Mouse (Mus musculus) gastrocnemius, adult 8-10 months (tissue): ENCODE measurements at regions not wholly inside any gene's neighbourhood (a gene's known extent, or its start where the extent isn't known, plus 50 kb on each side); places are given as distances from the start of the nearest gene placed in this dataset.

Experiments
- DNase-seq, 2 experiments: peaks; one replicate each; pipeline ENCODE4 v3.0.0; 2022; ENCODE audit warnings: low spot score in 2 of 2

DNA sequence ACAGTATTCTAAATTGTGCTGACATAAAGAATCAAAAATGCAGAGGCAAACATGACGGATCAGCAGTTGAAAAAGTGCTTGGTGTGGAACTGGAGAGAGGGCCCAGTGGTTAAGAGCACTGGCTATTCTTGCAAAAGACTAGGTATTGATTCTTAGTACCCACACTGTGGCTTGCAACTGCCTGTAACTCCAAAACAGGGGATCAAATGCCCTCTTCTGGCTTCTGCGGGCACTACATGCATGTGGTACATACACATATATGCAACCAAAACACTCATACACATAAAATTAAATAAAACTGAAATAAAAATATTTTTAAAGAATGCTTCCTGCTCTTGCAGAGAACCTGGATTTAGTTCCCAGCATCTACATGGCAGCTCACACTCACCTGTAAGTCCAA lies 163.7 kb upstream of the Smim15 start:
- no peak for DNase-seq

DNA sequence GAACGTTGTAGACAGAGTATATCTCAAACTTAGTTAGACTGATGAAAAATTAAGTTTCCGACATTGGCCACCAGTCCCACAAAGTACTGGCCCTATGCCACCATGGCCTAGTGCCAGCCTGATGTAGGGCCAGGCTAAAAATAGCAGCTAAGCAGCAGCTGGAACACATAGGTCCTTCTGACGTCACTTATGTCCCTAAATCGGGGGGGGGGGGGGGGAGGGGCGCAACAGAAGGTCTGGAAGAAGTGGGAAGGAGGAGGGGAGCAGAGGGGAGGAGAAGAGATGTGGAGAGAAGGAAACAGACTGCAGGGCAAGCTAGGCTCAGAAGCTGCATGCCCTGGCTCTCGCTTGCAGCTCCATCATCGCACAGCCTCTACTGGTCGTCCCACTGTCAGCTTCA lies 164.7 kb upstream of the Smim15 start:
- peak in 1 of 2 experiments; percentile 16 for DNase-seq

DNA sequence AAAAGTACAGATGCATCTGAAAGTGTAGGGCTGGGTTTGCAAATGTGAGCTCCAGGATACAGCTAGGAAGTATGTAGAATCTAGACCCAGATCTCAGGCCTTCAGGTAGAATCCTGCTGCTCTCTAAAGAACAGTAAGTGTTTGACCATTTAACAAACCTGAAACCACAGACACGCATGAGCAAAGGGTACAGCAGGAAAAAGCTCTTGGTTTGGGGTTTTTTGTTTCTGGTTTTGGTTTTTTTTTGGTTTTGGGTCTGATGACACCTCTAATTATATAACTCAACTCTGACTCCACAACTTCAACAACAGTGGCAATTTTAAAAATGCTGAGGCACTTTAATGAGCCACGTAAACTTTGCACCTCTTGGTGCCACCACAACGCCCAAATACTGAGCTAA lies 165.3 kb upstream of the Smim15 start:
- DNase-seq: no peak

DNA sequence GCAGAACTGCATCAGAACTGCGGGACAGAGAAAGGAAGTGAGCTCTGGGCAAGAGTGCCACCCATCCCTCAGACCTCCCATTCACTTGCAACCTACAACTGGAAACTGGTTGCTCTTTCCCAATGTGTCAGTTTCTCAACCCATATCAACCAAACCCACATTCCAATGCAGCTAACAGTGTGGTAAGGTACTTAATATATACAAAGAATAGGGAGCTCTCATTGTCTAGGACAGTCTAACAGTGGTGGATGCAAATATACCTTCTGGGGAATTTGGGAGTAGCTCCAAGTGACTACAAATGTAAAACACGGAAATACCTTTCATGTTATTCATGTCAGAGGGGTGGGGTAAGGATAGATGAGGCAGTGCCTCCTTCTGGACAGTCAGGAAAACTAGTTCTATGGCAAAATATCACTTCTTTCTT lies 171.0 kb upstream of the Smim15 start:
- no peak for DNase-seq

DNA sequence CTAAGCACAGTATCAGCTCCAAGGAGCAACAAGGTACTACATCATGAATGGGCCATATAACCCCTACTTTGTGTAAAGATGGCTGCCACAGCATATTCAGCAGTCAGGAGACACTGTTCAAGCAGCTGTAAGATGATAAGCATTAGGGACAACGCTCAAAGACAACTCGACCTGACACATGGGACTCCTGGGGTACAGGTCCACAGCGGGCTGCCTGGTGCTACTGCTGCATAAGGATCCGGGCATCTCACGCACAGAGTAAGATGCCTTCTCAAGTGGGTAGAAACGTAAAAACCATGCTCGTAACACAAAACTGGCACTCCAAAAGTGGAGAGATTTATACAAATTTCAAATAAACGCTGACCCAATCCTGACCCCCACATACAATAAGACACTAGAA lies 171.7 kb upstream of the Smim15 start:
- DNase-seq: no peak

DNA sequence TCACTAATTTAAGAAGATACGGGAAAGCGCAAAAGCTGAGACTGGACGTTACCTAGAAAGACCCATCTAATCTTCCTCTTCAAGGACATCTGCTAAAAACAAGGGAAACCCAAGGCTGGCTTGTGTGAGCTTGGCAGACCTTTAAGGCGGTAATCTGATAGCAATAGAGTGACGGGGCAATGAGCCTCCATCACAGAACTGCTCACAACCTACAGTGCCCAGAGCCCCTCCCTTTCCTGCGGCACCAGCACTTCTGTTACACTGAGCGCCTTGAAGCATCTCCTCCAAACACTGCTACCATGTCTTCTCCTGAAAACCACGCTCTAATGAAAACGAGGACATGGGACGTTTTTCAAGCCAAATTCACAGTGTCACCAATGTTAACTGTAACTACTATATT lies 172.1 kb upstream of the Smim15 start:
- no peak for DNase-seq

DNA sequence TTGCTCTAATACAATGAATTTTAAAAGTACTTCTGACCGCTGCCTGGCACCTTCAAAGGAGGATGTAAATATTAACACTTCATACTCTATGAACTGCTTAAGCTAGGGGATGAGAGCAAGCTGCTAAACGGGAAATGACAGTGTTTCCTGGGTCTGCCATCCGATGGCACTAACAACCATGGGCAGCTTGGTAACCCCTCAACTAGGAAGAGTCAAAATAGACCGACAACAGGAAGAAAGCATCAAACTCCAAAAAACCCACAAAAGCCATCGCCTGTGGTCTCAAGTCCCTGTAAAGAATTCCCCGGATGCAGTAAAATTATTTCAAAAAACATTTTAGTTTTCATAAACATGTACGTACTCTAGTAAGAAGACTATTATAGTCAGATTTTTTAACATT lies 175.3 kb upstream of the Smim15 start:
- no peak for DNase-seq

DNA sequence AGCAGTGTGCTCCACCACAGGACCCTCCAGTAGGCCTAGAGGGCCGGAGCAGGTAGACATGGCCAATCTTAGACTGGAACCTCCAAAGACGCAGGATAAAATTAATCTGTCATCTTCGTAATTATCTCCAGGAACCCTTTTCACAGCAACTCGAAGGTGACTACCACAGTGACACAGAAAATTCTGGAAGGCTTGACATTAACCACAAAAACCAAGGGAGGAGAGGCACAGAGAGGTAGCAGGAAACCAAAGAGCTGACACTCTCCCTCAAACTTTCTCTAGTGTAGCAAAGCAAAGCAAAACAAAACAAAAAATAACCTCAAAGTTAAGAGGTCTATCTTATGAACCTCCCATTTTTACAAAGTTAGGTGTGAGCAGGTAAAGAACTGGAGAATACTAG lies 177.4 kb upstream of the Smim15 start:
- DNase-seq: no peak

DNA sequence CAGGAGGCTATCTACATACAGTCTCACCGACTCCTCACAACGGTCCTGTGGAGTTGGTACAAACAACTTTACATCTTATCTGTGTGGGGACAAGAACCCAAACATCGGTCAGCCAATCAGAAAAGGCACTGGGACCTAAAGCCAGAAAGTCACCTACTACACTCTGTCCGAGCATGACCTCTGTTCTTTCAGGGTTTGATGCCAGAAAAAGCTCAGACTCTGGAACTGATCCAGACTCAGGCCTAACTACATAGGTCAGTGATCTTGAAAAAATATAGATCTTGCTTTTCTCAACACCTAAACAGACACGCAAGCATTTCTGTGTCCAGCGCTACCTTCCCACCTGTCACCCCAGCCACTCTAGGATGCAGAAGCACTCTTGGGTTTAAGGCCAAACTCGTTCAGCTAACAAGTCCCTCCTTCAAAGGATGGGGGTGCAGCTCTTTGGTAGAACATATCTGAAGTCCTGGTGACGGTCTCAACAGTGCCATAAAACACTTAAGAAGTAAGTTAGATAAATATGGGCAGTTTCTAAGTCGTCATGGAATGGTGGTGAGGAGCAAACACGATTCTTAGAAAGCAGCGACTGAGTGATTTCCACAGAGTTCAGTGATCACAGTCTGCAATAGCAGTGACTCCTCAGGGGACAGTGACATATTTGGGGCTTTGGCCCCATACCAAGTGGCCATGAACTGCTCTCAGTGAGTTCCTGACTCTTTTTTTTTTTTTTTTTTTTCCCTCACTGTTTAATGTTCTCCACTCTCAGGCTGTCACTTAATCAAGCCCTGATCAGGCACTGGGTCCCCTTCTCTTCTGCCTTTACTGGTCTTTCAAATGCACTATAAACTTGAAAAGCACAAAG lies 181.2 kb upstream of the Smim15 start:
- DNase-seq: no peak

DNA sequence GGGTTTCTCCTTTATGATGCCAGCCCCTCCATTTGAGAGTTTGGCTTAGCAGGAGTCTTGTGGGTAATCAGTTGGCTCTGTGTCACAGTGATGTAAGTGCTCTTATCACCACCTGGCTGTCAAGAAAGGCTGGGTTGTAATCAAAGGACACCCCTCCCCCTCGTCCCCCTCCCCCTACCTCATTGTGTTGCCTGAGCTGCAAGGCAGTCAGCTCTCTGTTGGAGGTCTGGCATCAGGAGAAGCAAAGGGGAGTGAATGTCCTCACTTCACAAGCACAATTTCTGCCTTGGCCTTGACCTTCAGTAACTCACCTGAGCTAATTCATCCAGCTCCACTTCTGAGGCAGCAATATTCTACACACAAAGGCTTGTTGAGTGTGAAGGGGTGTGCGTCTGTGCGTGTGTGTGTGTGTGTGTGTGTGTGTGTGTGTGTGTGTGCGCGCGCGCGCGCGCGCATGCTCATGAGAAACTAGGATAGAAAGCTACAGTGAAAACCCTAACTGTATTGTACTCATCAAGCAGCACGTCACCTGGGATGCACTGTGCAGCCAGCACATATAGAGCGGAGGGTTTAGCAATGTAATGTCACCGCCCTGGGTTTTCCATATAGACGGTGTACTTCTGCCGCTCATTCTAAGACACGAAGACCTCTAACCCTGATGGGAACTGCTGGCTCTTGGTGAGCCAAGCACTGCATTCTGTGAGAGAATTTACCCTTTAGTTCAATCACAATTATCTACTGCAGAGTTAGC lies 182.7 kb upstream of the Smim15 start:
- no peak for DNase-seq

DNA sequence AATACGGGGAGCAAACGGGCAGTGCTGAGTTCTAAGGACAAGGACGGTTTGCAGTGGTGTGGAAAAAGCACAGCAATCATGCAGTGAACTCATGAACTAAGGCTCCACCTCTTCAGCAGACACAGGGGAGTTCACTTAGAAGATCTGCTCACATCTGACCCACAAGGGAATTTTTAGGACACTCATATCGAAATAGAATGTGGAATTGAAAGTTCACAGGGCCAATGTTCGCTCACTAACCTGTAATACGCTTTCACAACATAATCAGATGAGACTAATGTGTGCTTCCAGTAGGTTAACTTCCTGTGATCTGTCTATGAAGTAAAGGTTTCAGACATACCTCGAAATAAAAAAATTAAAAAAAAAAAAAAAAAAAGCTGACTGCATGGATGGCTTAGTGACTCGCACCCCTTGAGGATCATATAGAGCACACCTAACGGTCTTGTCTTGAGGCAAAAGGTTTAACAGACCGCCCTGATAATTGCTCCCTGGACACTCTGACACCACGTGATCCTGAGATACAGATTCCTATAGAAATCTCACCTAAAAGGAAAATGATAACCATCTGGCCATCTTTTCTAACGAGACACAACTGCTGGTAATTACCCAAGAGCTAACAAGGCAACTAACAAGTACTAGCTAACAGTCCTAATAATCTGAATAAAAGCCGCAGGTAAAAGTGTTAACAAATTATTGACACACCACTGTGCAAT lies 187.0 kb upstream of the Smim15 start:
- DNase-seq: no peak

DNA sequence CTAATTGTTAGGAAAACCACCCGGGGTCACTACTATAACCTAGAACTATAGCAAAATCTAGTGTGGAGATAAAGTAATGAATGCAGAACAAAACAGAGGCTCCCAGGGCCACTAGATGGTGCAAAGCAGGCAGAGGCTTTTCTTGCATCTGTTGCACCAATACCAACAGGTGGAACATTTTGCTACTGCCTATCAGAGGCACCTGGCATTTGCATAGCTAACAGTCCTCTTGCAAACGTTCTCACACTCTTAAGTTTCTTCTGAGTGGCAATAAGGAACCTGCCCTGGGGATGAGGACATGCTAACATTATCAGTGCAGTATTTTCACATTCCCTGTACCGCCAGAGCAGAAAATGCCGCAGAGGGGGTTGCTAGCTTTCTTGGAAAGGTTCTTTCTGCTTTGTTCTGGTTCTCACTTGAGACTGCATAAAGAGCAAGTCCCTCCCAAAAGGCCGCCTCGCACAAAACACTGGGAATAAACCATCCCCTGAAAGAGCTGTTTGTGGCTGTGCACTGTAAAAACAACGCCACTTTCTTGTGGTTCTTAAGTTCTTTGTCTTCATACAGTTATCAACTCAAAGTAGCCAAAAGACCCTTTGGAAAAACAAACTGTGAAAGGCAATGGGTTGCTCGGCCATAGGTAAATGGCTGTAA lies 193.2 kb upstream of the Smim15 start:
- DNase-seq: no peak

DNA sequence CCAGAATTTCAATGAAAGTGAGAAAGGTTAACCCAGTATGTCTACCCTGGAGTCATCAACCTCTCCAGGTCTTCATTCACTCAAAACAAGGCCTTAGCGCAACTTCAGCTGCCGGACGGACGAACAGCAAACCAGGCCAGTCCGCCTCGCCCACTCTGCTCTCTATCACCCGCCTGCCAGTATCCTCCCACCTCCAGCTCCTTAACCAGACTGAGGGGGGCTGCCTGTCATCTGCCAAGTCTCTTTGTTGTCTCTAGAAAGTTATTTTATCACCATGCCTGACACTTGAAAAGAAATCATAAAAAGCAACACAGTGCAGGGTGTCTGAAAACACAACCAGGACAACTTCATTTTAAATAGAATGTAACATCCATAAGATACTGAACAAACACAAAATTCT lies 195.4 kb upstream of the Smim15 start:
- no peak for DNase-seq

DNA sequence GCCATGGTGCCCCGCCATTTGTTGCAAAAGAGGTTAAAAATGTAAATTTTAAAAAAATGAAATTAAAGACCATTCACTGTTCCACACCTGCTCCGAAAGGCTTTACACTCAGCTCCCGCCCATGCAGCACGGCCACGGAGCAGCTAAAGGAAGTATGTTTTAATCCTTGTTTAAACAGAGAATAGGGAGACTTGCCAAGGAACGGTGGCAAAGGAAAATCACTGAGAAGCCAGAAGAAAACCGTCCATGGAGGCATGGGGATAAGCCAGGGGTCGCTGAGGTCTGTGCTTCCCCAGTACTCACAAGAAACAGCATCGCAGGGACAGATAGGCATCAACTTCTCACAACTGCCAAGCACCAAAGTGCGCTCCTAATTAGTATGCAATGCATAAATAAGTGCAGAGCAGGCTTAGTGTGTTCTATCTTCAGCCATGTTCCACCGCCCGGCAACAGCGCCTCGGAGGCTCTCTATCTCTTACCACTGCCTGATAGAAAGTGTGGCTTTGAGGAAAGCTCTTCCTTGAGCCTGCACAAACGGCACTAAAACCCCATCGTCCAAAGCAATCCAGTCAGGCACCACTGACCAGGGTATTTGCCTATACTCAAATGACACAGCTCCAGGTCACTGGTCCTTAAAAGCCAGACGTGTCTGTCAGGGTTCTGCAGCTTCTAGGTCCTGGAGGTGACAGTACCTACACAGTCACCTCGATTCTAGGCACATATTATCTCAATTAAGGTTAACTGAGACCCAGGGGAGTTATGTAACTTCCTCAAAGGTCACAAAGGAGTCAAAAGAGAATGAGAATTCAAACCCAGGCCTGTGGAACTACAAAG lies 196.8 kb upstream of the Smim15 start:
- DNase-seq: no peak

DNA sequence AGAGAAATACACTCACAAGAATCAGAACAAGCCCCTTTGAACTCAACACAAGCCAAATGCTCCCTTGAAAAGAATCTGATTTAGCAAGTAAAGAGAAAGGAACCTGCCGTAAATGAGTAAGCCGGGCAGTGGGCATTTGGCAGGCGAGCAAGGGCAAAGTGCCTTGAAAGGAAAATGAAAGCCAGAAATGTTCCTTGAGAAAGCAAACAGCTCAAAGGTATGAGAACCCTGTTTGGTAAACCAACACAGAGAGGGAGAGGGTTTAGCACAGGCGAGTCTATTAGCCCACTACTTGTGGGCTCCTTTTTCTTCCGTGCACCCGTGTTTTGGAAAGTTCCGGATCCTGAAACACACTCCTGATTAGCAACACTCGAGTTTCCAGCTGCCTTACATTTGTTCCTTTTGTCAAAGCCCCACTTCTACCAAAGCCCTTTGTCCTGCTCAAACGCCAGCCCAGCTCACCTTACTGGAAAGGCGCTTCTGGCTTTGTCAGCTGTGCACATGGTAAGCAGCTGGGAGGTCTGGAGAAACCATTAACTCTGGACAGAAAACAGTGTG lies 197.5 kb upstream of the Smim15 start:
- DNase-seq: no peak

DNA sequence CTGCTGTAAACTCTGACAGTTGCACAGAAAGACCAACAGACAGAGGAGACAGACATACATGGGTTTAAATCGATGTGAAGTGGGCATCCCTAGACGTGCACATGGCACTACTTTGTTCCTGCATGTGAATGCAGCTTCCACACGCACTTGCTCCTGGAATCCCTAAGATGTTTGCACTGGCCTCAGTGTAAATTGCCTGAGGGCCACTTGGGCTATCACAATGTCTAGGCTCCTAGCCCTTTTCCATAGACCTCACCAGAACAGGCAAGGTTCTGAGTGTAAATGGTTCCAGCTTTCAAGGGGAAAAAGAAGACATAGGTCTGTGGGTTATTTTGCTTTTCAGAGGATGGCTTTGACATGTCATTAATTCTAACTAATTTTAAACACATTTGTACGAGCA lies 198.4 kb upstream of the Smim15 start:
- no peak for DNase-seq

DNA sequence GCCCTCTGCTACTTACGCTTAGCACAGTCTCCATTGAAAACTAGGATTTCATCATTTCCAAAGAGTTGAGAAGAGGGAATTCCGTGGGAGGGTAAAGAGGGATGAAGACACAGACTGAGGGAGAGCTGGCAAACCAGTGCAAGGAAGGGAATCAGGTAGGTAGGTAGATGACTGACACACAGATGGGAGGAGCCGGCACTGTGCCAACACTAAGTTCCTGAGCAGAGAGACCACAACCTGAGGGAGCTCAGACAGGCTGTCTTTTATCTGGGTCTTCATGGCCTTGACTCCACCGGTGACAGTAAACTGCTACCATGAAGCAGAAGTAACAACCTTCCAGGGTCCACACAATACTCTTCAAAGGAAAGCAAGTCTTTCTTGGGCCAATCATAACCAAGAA lies 200.2 kb upstream of the Smim15 start:
- no peak for DNase-seq

DNA sequence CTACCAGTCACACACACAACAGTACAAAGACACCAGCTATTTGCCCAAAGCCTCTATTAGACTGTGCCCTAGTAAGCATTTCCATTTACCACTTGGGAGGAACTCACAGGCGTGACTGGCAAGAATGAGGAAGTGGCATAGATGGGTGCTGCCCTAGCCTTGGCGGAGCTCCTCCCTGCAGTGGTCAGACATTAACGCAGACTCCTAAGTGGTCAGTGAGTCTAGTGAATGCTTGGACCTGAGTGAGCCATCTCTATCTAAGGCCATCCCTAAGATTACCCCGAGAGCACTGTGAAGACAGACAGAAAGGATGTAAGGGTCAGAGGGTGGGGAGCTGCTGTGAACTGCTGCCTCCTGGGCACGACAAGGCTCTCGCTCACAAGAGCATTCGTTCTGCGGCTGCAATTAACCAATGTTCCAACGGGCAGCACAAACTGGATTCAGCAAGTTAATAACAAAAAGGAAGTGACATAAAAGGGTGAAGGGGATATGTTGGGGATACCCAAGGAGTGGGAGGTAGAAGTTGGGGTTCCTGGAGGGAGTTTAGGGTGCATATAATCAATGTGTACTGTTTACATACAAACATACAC lies 206.0 kb upstream of the Smim15 start:
- DNase-seq: no peak

DNA sequence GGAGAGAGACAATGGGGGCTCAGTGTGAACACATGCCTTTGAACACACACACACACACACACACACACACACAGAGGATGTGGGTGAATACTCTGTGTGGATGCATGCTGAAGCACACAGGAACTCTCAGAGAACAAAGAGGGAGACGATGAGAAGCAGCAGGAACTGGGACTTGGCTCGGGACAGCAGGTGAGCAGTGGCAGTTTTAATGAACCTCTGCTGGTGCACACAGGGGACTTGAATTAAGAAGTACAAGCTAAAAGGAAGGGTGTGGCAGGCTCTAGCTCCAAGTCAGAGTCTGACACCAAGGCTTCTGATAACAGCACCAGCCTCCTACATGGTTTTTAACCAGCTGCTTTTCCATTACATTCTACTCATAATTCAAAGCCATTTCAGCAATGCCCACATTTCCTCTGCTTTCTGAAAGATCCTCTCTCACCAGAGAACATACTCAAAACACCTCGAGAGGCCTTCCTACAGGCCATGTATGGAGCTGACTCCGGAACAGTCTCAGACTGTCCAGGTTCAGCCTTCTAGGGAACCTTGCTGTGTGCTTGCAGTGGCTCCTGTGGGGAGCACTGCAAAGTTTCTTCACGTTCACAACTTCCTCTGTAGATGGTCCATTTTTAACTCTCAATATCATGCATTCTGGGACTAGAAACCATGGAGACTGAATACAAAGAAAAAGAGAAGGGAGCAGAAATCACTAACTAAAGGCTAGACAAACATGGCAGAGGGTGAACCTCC lies 206.9 kb upstream of the Smim15 start:
- DNase-seq: no peak
